ENCODE assay signal across 8 mouse cellular contexts in the genomic region with DNA sequence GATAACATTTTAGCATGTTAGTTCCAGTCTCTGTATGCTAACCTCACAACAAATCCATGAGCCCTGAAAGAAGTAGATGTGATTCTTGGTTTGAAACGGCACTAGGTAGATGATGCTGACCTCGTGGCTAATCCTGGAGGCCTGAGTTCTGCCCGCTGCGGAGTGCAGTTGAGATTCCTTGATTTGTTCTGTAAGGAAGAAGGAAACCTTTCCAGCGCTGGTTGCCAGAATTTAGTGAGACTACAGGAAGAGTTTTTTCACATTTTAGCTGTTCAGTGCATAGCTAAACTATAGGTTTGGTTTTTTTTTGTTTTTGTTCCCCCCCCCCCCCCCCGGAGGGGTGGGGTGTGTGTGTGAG. TPM values are rescaled to one million over a fixed set of nuclear protein-coding genes. Genes with fewer than 3 reads are reported as not detected.
DNase-seq lines count a peak whose midpoint lies in the region; ATAC-seq and TF ChIP-seq lines count a peak whose summit lies in the region.

No protein-coding gene starts in this region.

- peak overlapping the region; percentile 98 for H3K4me2 ChIP-seq in CH12.LX (ENCODE audit: insufficient read depth, low read depth, poor library complexity, severe bottlenecking)
- H3K4me2 ChIP-seq in forebrain, postnatal 0 days (ENCODE audit: low read depth) = peak overlapping the region; percentile 63
- peak overlapping the region; percentile 87 for H3K4me2 ChIP-seq in liver, embryonic 15.5 days

- TF ChIP-seq CTCF in CH12.LX (conservative IDR thresholded peaks at IDR 0.05 in 1 of 2, IDR thresholded peaks at IDR 0.05 in 1 of 2; ENCODE audit: low read depth in 2 of 2, low read length in 2 of 2) = no peak
- TF ChIP-seq CTCF in forebrain, postnatal 0 days (IDR thresholded peaks at IDR 0.05; ENCODE audit: low read depth) = no peak

- peak overlapping the region; percentile 74 for H3K27ac ChIP-seq in CH12.LX (ENCODE audit: insufficient read depth, low read depth)
- no peak overlapping the region for H3K27ac ChIP-seq in forebrain, postnatal 0 days (ENCODE audit: low read depth, low read length)
- H3K27ac ChIP-seq in liver, embryonic 15.5 days (replicated peaks) = peak overlapping the region; percentile 92; the same call in 1 of the 2 replicates

- no peaks in the 10 kb centered on the region for H3K27me3 ChIP-seq in CH12.LX (replicated peaks)
- no peaks in the 10 kb centered on the region for H3K27me3 ChIP-seq in forebrain, postnatal 0 days (ENCODE audit: insufficient read depth, low read length)
- no peaks in the 10 kb centered on the region for H3K27me3 ChIP-seq in liver, embryonic 15.5 days

- H3K79me2 ChIP-seq in CH12.LX (replicated peaks; ENCODE audit: control insufficient read depth, extremely low read depth, insufficient read depth, poor library complexity, severe bottlenecking) = peaks cover 56% of the 10 kb centered on the region

- H3K36me3 ChIP-seq in CH12.LX (replicated peaks in 1 of 2; ENCODE audit: control insufficient read depth in 1 of 2, insufficient read depth in 1 of 2, low read length in 1 of 2) = peaks cover 11 to 42% of the 10 kb centered on the region in 2 experiments
- H3K36me3 ChIP-seq in forebrain, postnatal 0 days (ENCODE audit: insufficient read depth) = peaks cover 5% of the 10 kb centered on the region; the same call in 1 of the 2 replicates
- H3K36me3 ChIP-seq in liver, embryonic 15.5 days (replicated peaks) = peaks cover 25% of the 10 kb centered on the region

- TF ChIP-seq EP300 in CH12.LX (IDR thresholded peaks at IDR 0.05; ENCODE audit: low read length) = no peak

- DNase-seq in embryo, embryonic 11 days = peak; percentile 4
- DNase-seq in embryo, embryonic 10 days (ENCODE audit: low spot score) = no peak
- no peak for DNase-seq in CH12.LX (ENCODE audit: extremely low read depth)
- DNase-seq in forebrain, postnatal 0 days = no peak
- no peak for DNase-seq in spleen, postnatal 36 days (ENCODE audit: low spot score in 2 of 2)
- no peak for DNase-seq in urinary bladder, adult 2 months (ENCODE audit: low spot score)
- DNase-seq in layer of hippocampus, adult 11-12 months (ENCODE audit: low spot score) = no peak

- in situ Hi-C loops in CH12.LX (cut with MboI; ENCODE audit: low pct_ligation_motif_present, low pct_unique_long_range_greater_than_20kb, low sequenced_read_pairs) = no loop called here

- TF ChIP-seq RAD21 in CH12.LX (IDR thresholded peaks at IDR 0.05; ENCODE audit: low read depth, low read length) = no peak

- peaks cover 2 to 37% of the 10 kb centered on the region in 2 experiments; a peak in 3 of 4 replicates for H3K4me1 ChIP-seq in CH12.LX (ENCODE audit: control insufficient read depth in 1 of 2, insufficient read depth in 2 of 2)
- peaks cover 5% of the 10 kb centered on the region for H3K4me1 ChIP-seq in forebrain, postnatal 0 days (ENCODE audit: insufficient read depth)
- peaks cover 30% of the 10 kb centered on the region for H3K4me1 ChIP-seq in liver, embryonic 15.5 days (replicated peaks)

- 34% methylated on average over 6 of the region's 6 CpGs for WGBS in forebrain, postnatal 0 days
- WGBS in liver, embryonic 15.5 days (ENCODE audit: insufficient replicate concordance) = 29% methylated on average over 6 of the region's 6 CpGs

- peak overlapping the region; percentile 77 to 96 (median 94) for H3K4me3 ChIP-seq in CH12.LX (replicated peaks in 1 of 3; ENCODE audit: low read depth in 2 of 3, low read length in 2 of 3, poor library complexity in 1 of 3)
- peak overlapping the region; percentile 97 for H3K4me3 ChIP-seq in forebrain, postnatal 0 days (ENCODE audit: low read depth, low read length)
- peak overlapping the region; percentile 93 for H3K4me3 ChIP-seq in liver, embryonic 15.5 days (replicated peaks)

- no peak for TF ChIP-seq POLR2A in CH12.LX (IDR thresholded peaks at IDR 0.05; ENCODE audit: low read depth, low read length)

- dilution Hi-C loops in CH12.LX (cut with MboI; ENCODE audit: extremely low pct_ligation_motif_present, extremely low pct_unique_long_range_greater_than_20kb, low sequenced_read_pairs) = no loop called here

- H3K9me3 ChIP-seq in CH12.LX (replicated peaks; ENCODE audit: low read length) = no peaks in the 10 kb centered on the region
- no peaks in the 10 kb centered on the region for H3K9me3 ChIP-seq in forebrain, postnatal 0 days (ENCODE audit: low read length)
- H3K9me3 ChIP-seq in liver, embryonic 15.5 days (replicated peaks) = no peaks in the 10 kb centered on the region

- peak overlapping the region; percentile 98 for H3K9ac ChIP-seq in CH12.LX (ENCODE audit: insufficient read depth, low read depth)
- H3K9ac ChIP-seq in forebrain, postnatal 0 days = peak overlapping the region; percentile 18; the same call in 1 of the 2 replicates
- peak overlapping the region; percentile 91 for H3K9ac ChIP-seq in liver, embryonic 15.5 days

- no peak for ATAC-seq in forebrain, postnatal 0 days
- no peak for ATAC-seq in liver, embryonic 15.5 days (ENCODE audit: insufficient read depth)

TF ChIP-seq in CH12.LX, 34 proteins besides CTCF, POLR2A, EP300 and RAD21:
- 0 out of 2 replicates have a peak, but pooled peaks have one; percentile 0 for TF ChIP-seq CHD1 (IDR thresholded peaks at IDR 0.05; ENCODE audit: low read depth, low read length)
- no peak for TF ChIP-seq ZKSCAN1 (IDR thresholded peaks at IDR 0.05; ENCODE audit: borderline replicate concordance, low read depth, low read length)

RNA-seq across cellular contexts. Expression of gene Eprs, which starts 1.3 kb away (rescaled TPM):
- total RNA-seq in CH12.LX (2012; rRNA removed) = 210 and 223 TPM in 2 replicates
- 234 and 244 TPM in 2 replicates for total RNA-seq in CH12.LX (2014; rRNA removed)
- polyA plus RNA-seq in CH12.LX (2012; ENCODE audit: insufficient read length, low read depth) = 207 and 208 TPM in 2 replicates
- total RNA-seq in forebrain, postnatal 0 days (2014; rRNA removed) = 94.9 and 114 TPM in 2 replicates
- 109 and 121 TPM in 2 replicates for polyA plus RNA-seq in forebrain, postnatal 0 days (2015; fragmentation: Nextera tagmentation; extraction: Ambion mirVana)
- 71.4 and 76.7 TPM in 2 replicates for polyA plus RNA-seq in liver, embryonic 15.5 days (2015; fragmentation: Nextera tagmentation; extraction: Ambion mirVana)
- polyA plus RNA-seq in urinary bladder, adult 2 months (2012; rRNA removed) = 21.5 and 30.7 TPM in 2 replicates

RNA-seq across cellular contexts. Expression of gene Bpnt1, which starts 32.2 kb away (rescaled TPM):
- 59.4 and 80.6 TPM in 2 replicates for total RNA-seq in CH12.LX (2012; rRNA removed)
- 71.9 and 81.8 TPM in 2 replicates for total RNA-seq in CH12.LX (2014; rRNA removed)
- 38.4 and 41.8 TPM in 2 replicates for polyA plus RNA-seq in CH12.LX (2012; ENCODE audit: insufficient read length, low read depth)
- 72.6 and 75.0 TPM in 2 replicates for total RNA-seq in forebrain, postnatal 0 days (2014; rRNA removed)
- 38.2 and 48.4 TPM in 2 replicates for polyA plus RNA-seq in forebrain, postnatal 0 days (2015; fragmentation: Nextera tagmentation; extraction: Ambion mirVana)
- 10.3 and 11.1 TPM in 2 replicates for polyA plus RNA-seq in liver, embryonic 15.5 days (2015; fragmentation: Nextera tagmentation; extraction: Ambion mirVana)
- 50.8 and 51.1 TPM in 2 replicates for polyA plus RNA-seq in urinary bladder, adult 2 months (2012; rRNA removed)

RNA-seq across cellular contexts. Expression of gene Iars2, which starts 35.0 kb away (rescaled TPM):
- total RNA-seq in CH12.LX (2012; rRNA removed) = 37.2 and 39.0 TPM in 2 replicates
- total RNA-seq in CH12.LX (2014; rRNA removed) = 47.2 and 53.6 TPM in 2 replicates
- 39.4 and 41.9 TPM in 2 replicates for polyA plus RNA-seq in CH12.LX (2012; ENCODE audit: insufficient read length, low read depth)
- 36.9 and 38.1 TPM in 2 replicates for total RNA-seq in forebrain, postnatal 0 days (2014; rRNA removed)
- polyA plus RNA-seq in forebrain, postnatal 0 days (2015; fragmentation: Nextera tagmentation; extraction: Ambion mirVana) = 9.8 and 15.2 TPM in 2 replicates
- polyA plus RNA-seq in liver, embryonic 15.5 days (2015; fragmentation: Nextera tagmentation; extraction: Ambion mirVana) = 17.3 and 18.9 TPM in 2 replicates
- polyA plus RNA-seq in urinary bladder, adult 2 months (2012; rRNA removed) = 34.0 and 34.3 TPM in 2 replicates

Comparison
In these comparisons a context has a peak if more than half of its experiments do, and no peak if none do; other contexts are left out.
1. H3K9ac ChIP-seq: peak in every context shown above with its lines; median percentile 98 in CH12.LX; 91 in liver, embryonic 15.5 days; 18 in forebrain, postnatal 0 days.